Mouse (Mus musculus) liver, adult (tissue): ENCODE measurements at regions not wholly inside any gene's neighbourhood (a gene's known extent, or its start where the extent isn't known, plus 50 kb on each side); places are given as distances from the start of the nearest gene placed in this dataset.

Experiments
- GATA4 ChIP-seq: IDR thresholded peaks from 2 replicates; pipeline ENCODE4 v1.6.1; 2014; ENCODE audit warnings: mild to moderate bottlenecking, low read length; ENCODE audit not compliant: insufficient replicate concordance

- TF ChIP-seq GATA4: no peak
Measured at GRCm38 (mm10) chr10:42086691-42087090, 68.4 kb upstream of the Armc2 start.

DNA sequence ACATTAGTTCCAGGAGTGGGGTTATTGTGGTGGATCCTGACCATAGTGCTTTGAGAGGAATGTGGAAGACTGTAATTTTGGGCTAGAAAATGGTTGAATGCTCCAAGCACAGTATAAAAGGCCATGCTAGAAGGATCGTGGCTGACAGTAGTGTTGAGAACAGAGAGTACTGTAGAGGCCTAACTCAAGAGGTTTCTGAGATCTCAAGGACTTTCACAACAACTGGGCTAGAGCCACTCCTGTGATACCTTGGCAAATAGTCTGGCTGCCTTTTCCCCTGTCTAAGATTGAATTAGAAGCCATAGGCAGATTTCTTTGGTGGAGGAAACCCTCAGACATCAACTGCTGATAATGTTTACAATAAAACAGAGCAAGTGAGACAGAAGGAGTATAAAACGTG is 67.1 kb upstream of the Armc2 start:
- TF ChIP-seq GATA4: no peak

GRCm38 (mm10) chr10:42082227-42082840 is 64.1 kb upstream of the Armc2 start:
- TF ChIP-seq GATA4: peak; percentile 54; the same call in 1 of the 2 replicates

GRCm38 (mm10) chr10:42079775-42080174 is 61.5 kb upstream of the Armc2 start:
- no peak for TF ChIP-seq GATA4

DNA sequence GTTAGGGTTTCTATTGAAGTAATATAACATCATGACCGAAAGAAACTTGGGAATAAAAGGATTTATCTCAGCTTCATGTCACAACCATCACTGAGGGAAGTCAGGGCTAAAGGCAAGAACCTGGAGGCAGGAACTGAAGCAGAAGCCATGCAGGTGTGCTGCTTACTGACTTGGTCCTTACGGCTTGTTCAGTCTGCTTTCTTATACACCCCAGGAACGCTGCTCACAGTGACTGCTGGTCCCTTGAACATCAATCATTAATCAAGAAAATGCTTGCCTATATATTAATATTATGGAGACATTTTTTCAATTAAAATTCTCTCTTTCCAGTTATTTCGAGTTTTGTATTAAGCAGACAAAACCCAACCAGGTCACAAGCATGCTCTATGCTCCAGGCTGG is 58.5 kb upstream of the Armc2 start:
- TF ChIP-seq GATA4: no peak

DNA sequence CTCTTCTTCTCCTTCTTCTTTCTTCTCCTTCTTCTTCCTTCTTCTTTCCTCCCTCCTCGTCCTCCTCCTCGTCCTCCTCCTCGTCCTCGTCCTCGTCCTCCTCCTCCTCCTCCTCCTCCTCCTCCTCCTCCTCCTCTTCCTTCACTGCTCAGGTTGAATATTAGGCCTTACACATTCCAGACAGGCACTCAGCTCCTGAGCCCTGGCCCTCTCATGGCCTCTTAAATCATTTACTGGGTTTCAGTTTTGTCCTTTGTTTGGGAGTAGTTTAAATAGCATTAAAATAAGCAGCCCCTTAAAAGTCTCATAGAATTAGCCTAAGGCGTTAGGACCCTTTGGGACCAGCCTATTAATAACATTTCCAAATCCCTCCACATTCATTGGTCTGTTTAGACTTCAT is 57.3 kb upstream of the Armc2 start:
- TF ChIP-seq GATA4: no peak

DNA sequence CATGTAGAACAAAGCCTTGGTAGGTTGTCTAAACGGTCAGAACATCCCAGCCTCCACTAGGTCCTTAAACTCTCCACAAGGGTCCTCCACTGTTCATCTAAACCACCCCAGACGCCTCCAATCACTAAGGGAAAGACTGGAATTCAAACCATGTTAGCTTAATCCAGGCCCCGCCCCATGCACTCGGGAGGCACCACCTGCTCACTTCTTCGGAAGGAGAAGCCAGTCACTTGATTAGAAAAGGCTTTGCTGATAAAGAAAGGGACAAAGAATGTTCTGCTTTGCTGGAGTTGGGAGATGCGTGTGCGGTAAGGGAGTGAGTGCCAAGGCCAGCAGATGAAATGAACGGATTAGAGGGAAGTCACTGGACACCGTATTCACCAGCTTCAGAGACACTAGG is 54.5 kb upstream of the Armc2 start:
- TF ChIP-seq GATA4: no peak

DNA sequence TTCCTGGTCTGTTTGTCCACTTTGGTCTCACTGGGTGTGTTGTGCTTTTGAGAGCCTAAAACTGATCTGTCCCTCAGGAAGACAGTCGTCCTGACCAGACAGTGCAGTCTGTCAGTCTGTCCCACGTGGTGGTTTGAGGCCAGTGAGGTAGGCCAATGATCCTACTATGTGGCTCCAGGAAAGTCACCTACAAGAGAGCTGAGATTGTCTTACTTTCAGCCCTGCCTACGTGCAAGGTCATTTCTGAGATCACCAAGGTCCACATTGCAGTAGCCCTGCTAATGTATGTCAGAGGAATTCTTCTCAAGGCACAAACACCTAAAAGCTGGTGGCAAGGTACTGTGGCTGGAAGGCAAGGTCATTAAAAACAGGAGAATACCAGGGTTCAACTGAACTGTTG is 53.9 kb upstream of the Armc2 start:
- no peak for TF ChIP-seq GATA4

- TF ChIP-seq GATA4: no peak
Measured at GRCm38 (mm10) chr10:42071404-42072024, 53.3 kb upstream of the Armc2 start.

- no peak for TF ChIP-seq GATA4
Measured at GRCm38 (mm10) chr10:42070611-42071403, 52.6 kb upstream of the Armc2 start.

GRCm38 (mm10) chr10:42069751-42070150 is 51.5 kb upstream of the Armc2 start:
- no peak for TF ChIP-seq GATA4

GRCm38 (mm10) chr10:42068497-42068896 is 50.3 kb upstream of the Armc2 start:
- TF ChIP-seq GATA4: no peak
